Mouse (Mus musculus) liver, embryonic 14.5 days (tissue): ENCODE measurements around the gene Ubtd1.
A peak's percentile ranks its signal among the peaks of the same experiment; 100 is the strongest.

ENCODE experiments used
- CTCF ChIP-seq: IDR thresholded peaks from 2 replicates; pipeline ENCODE4 v1.5.1; 2016; ENCODE audit warnings: antibody characterized with exemption, low read depth, control low read depth
- EP300 ChIP-seq: IDR thresholded peaks from 2 replicates; pipeline ENCODE4 v1.6.1; 2016; ENCODE audit warnings: antibody characterized with exemption, low read depth

DNA sequence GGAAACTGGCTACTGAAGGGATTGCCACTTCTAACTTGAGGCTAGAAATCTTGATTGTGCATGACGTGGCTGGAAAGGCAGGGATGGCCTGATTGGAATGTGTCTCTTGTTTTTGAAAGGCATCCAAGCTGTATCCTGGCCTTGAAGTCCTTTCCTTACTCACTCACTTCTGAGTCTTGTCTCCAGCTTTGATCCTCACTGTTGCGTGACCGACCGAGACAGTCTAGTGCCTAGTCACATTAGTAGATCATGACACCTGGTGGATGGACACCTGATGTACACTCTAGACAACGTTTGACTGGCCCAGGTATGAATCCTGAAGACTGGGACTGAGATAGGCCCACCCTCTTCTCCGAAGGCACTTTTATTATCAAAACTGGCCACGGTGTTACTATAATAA lies 91.2 kb downstream of the Ubtd1 start:
- TF ChIP-seq EP300 (no peak), CTCF (peak; percentile 43)
